Mouse (Mus musculus) brain, embryonic 14.5 days (tissue): Measurements from ENCODE around the gene Ctbp2.

Source experiments
- CTCF ChIP-seq: fragments of 200-500 bp; IDR thresholded peaks from 2 replicates; pipeline ENCODE4 v1.5.1; 2012; ENCODE audit warnings: inconsistent platforms, mild to moderate bottlenecking, moderate library complexity, borderline replicate concordance; ENCODE audit not compliant: insufficient read depth, insufficient read length; ENCODE audit errors: extremely low read depth
- POLR2A ChIP-seq: fragments of 200-500 bp; IDR thresholded peaks from 2 replicates; pipeline ENCODE4 v1.6.1; 2012; ENCODE audit warnings: mild to moderate bottlenecking, inconsistent platforms, borderline replicate concordance; ENCODE audit not compliant: poor library complexity, insufficient read depth, insufficient read length, severe bottlenecking; ENCODE audit errors: extremely low read depth

DNA sequence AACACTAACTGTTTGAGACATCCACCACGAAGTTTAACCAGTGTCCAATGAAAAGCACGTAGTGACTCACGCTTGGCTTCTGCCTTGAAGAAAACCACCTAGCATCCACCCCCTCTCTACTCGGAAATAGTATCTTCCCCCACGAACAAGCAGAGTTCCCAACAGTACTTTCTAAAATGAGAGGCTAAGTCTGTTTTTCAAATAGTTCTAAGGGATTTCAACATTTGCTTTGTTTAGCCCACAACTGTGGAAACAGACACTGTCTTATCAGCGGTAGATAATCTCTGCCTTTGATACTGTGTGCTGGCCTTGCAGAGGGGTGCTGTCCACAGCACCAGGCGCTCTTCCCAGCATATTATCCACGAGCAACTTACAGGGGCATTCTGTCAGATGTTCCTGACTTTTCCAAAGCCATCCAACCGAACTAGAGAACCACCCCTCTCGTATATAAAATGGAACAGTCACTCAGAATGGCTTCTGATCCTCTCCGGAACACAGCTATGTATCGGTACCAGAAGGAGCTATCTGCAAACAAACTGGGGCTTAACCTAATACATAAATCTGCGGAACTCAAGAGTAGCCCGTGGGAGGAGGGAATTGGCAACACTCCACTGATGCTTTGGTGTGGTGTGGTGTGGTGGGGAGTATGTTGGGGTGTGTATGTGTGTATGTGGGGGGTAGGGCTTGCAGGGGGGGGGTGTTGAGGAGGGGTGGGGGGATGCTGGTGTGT, 111.4 kb downstream of the Ctbp2 start:
- TF ChIP-seq CTCF (no peak), POLR2A (no peak)
